Mouse (Mus musculus) myocyte (in vitro differentiated cells): ENCODE data around the gene Gm49601. TPM values are rescaled to one million over a fixed set of nuclear protein-coding genes. Genes with fewer than 3 reads are reported as not detected.

Experiments used
- H3K27me3 ChIP-seq: one replicate; pipeline ENCODE4 v1.6.1; 2011; ENCODE audit not compliant: control insufficient read depth, insufficient read depth, insufficient read length
- H3K36me3 ChIP-seq: one replicate; pipeline ENCODE4 v1.6.1; 2011; ENCODE audit not compliant: control insufficient read depth, insufficient read depth
- H3K4me2 ChIP-seq: one replicate; pipeline ENCODE4 v1.6.1; 2011; ENCODE audit warnings: low read depth, control low read depth
- H3K4me3 ChIP-seq: one replicate; pipeline ENCODE4 v1.5.1; 2011; ENCODE audit warnings: mild to moderate bottlenecking, control low read depth, moderate library complexity
- H3K79me2 ChIP-seq: one replicate; pipeline ENCODE4 v1.6.1; 2011; ENCODE audit not compliant: control insufficient read depth, insufficient read depth
- H3ac ChIP-seq: one replicate; pipeline ENCODE4 v1.6.1; 2011; ENCODE audit not compliant: control insufficient read depth, insufficient read length
- CEBPB ChIP-seq: IDR thresholded peaks from 2 replicates; pipeline ENCODE4 v1.6.1; 2011; ENCODE audit warnings: mild to moderate bottlenecking, moderate library complexity; ENCODE audit not compliant: poor library complexity, insufficient read depth, severe bottlenecking
- E2F4 ChIP-seq: IDR thresholded peaks from one replicate; pipeline ENCODE4 v1.6.1; 2011; ENCODE audit warnings: mild to moderate bottlenecking, control low read depth, moderate library complexity; ENCODE audit not compliant: insufficient read depth
- MAX ChIP-seq: IDR thresholded peaks from one replicate; pipeline ENCODE4 v1.6.1; 2011; ENCODE audit warnings: low read depth, mild to moderate bottlenecking, control low read depth
- MYOD1 ChIP-seq, 3 experiments: IDR thresholded peaks; one replicate each; pipeline ENCODE4 v1.6.1; 2011; ENCODE audit warnings: control low read depth in 2 of 3, low read depth in 2 of 3, mild to moderate bottlenecking in 2 of 3, moderate library complexity in 1 of 3; ENCODE audit not compliant: insufficient read length in 2 of 3, control insufficient read depth in 1 of 3
- MYOG ChIP-seq, 3 experiments: IDR thresholded peaks; one replicate each; pipeline ENCODE4 v1.6.1; 2011; ENCODE audit warnings: control low read depth in 2 of 3, low read depth in 2 of 3, mild to moderate bottlenecking in 2 of 3; ENCODE audit not compliant: insufficient read length in 2 of 3, control insufficient read depth in 1 of 3, insufficient read depth in 1 of 3
- POLR2A ChIP-seq: IDR thresholded peaks from one replicate; pipeline ENCODE4 v1.6.1; 2011; ENCODE audit warnings: low read depth, mild to moderate bottlenecking, control low read depth, moderate library complexity; ENCODE audit not compliant: insufficient read length
- POLR2AphosphoS2 ChIP-seq: IDR thresholded peaks from one replicate; pipeline ENCODE4 v1.6.1; 2011; ENCODE audit warnings: low read depth, control low read depth; ENCODE audit not compliant: insufficient read length
- REST ChIP-seq: IDR thresholded peaks from one replicate; pipeline ENCODE4 v1.6.1; 2011; ENCODE audit warnings: mild to moderate bottlenecking, control low read depth, moderate library complexity; ENCODE audit not compliant: insufficient read depth, insufficient read length
- SRF ChIP-seq: IDR thresholded peaks from one replicate; pipeline ENCODE4 v1.6.1; 2011; ENCODE audit warnings: low read depth; ENCODE audit not compliant: control insufficient read depth, insufficient read length
- TCF12 ChIP-seq: IDR thresholded peaks from one replicate; pipeline ENCODE4 v1.6.1; 2011; ENCODE audit warnings: mild to moderate bottlenecking, control low read depth; ENCODE audit not compliant: poor library complexity, insufficient read depth, severe bottlenecking
- TCF3 ChIP-seq: IDR thresholded peaks from one replicate; pipeline ENCODE4 v1.6.1; 2011; ENCODE audit warnings: low read depth, control low read depth; ENCODE audit not compliant: insufficient read length
- USF1 ChIP-seq: IDR thresholded peaks from one replicate; pipeline ENCODE4 v1.6.1; 2011; ENCODE audit warnings: low read depth, mild to moderate bottlenecking, control low read depth, moderate library complexity
- polyA plus RNA-seq: library from polyadenylated mRNA; unstranded; fragments of >200 nt; fragmentation: generic; extraction: Trizol; gene quantifications from one replicate; pipeline ENCODE4 v1.2.1, GENCODE M21; 2012; ENCODE audit warnings: missing spikeins

Gm49601 gene
- polyA plus RNA-seq, 1 experiment: 11.4 TPM

DNA sequence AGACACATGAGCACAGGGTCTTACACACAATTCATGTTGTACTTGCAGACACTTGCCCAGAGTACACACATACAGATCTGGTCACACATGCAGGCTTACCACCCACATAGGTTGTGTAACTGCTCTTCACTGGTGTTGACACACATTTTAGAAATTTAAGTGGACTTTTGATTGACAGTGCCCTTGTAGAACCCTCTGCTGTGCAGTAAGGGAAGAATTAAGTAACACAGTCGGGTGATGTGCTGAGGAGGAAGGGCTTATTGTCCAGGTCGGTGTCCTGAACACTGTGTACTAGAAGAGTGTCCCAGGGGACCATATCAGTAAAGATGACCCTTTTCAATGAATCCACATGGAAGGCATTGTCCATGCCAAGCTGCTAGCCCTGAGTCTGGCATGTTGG, 32.3 kb downstream of the Gm49601 start:
- H3K36me3 ChIP-seq: no peaks in the 10 kb centered on the region
- no peak overlapping the region for H3ac ChIP-seq
- H3K4me3 ChIP-seq: no peak overlapping the region
- TF ChIP-seq TCF3 (no peak), CEBPB (no peak), MYOG (IDR thresholded peaks at IDR 0.05; ENCODE audit: control insufficient read depth in 1 of 3, insufficient read depth in 1 of 3, insufficient read length in 2 of 3, low read depth in 2 of 3) (no peak), TCF12 (no peak), E2F4 (no peak), REST (no peak), POLR2A (no peak), SRF (no peak), MYOD1 (IDR thresholded peaks at IDR 0.05; ENCODE audit: control insufficient read depth in 1 of 3, insufficient read length in 2 of 3, low read depth in 2 of 3) (no peak), POLR2AphosphoS2 (no peak), USF1 (no peak), MAX (no peak)
- no peaks in the 10 kb centered on the region for H3K79me2 ChIP-seq
- no peak overlapping the region for H3K4me2 ChIP-seq
- H3K27me3 ChIP-seq: no peaks in the 10 kb centered on the region

DNA sequence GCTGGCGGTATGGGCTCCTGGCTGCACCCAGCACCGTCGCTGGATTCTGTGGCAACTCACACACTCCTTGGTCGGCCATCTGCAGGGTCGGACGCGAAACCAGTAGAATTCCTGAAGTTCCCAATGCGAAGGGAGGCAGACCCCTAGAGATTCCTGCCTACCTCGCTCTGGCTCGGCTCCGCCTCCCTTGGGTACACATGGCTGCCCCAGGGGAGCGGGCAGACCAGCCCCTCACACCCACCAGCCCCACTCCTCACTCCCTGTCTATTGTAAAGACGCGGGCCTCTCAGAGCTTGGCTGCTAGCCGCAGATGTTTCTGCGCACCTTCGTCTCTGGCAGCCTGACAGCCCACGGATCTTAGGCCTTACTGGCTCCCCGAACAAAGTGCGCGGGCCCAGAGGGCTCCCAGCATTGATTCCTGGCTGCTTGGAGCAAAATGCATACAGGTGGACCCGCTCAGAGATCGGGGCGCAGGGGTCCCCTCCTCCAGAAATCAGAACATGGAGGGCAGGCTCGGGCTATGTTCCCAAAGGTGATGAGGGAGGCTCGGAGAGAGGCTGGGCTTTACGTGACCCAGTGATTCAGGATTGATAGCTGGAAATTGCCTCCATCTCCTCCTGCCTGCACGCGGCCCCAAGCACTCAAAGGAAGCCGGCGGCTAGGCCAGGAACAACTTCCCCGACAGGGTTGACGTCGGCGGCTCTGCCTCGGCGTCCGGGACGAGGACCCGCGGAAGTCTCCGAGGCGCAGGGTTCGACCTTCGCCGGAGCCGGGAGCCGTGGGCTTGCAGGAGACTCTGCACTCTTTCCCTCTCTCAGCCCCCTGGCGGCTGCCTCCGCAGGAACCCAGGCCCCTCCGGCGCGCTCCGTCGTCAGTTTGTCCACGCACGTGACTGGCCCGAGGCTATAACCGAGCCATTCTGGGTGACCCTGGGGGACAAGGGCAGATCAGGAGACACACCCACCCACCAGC, 34.9 kb downstream of the Gm49601 start:
- Histone ChIP-seq H3K79me2 (no peaks in the 10 kb centered on the region), H3K27me3 (no peaks in the 10 kb centered on the region), H3K36me3 (no peaks in the 10 kb centered on the region), H3ac (no peak overlapping the region), H3K4me2 (no peak overlapping the region), H3K4me3 (no peak overlapping the region)
- TF ChIP-seq MYOG (IDR thresholded peaks at IDR 0.05; ENCODE audit: control insufficient read depth in 1 of 3, insufficient read depth in 1 of 3, insufficient read length in 2 of 3, low read depth in 2 of 3) (no peak), REST (no peak), POLR2AphosphoS2 (no peak), SRF (no peak), POLR2A (no peak), USF1 (no peak), E2F4 (no peak), TCF12 (no peak), MYOD1 (IDR thresholded peaks at IDR 0.05; ENCODE audit: control insufficient read depth in 1 of 3, insufficient read length in 2 of 3, low read depth in 2 of 3) (no peak), CEBPB (no peak), MAX (no peak), TCF3 (no peak)

DNA sequence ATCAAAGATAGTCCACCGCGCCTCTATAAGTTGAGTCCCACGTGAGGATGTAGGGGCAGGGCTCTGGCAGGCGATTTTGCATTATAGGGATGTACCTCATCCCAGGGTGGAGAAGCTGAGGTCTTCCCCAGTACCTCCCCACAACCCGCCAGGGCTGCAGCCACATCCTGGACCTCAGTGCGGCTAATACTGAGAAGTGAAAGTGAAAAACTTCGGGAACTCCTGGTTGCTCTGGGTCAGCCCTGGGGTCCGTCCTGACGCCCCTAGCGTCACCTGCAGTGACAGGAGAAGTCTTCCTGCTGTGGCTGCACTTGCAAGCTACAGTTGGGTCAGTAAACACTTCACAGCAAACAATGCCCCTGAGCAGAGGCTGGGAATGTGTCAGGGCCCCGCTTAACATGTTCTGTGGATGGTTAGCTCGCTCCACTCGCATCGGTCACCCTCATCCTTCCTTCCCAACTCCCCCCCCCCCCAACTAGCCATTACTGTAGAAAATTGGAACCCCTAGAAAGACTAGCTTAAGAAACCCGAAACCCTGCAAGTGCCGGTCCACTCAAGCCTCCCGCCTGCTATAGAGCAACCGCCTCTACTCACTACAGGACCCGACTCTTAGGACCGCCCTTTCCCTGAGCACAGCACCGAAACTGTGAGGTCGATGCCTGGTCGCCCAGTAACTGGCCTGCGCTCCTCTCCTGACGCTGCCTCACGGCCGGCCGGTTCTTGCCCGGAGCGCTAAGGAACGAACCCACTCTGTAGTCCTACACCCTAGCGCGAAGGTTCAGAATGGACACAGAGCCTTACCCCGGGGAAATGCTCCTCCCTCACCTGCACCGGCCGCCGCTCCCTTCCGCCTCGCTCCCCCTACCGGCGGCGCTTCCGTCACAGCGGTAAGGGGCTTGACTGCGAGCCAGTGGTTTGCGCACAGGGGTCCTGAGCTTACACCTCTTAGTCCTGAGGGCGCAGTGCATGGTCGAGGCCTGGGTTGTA, 36.1 kb downstream of the Gm49601 start, which contains the start of gene Tbx1:
TSS of gene Tbx1 (minus strand) at position 868 of the 987 bp plus-strand sequence.
- peaks cover 9% of the 10 kb centered on the region for H3K79me2 ChIP-seq
- no peaks in the 10 kb centered on the region for H3K36me3 ChIP-seq
- no peak for TF ChIP-seq POLR2AphosphoS2
- no peak for TF ChIP-seq SRF
- no peak for TF ChIP-seq TCF3
- no peak within 1 kb of the TSS for H3K4me2 ChIP-seq
- H3ac ChIP-seq: no peak within 1 kb of the TSS
- no peak within 1 kb of the TSS for H3K4me3 ChIP-seq
- H3K27me3 ChIP-seq: no peaks in the 10 kb centered on the region

- Histone ChIP-seq H3K36me3 (no peaks in the 10 kb centered on the region), H3K27me3 (no peaks in the 10 kb centered on the region), H3K79me2 (peaks cover 12% of the 10 kb centered on the region), H3ac (no peak overlapping the region), H3K4me3 (no peak overlapping the region), H3K4me2 (no peak overlapping the region)
- TF ChIP-seq REST: no peak
- TF ChIP-seq MYOG (IDR thresholded peaks at IDR 0.05; ENCODE audit: control insufficient read depth in 1 of 3, insufficient read depth in 1 of 3, insufficient read length in 2 of 3, low read depth in 2 of 3): no peak
- no peak for TF ChIP-seq POLR2AphosphoS2
These were observed 37.1 kb downstream of the Gm49601 start for GRCm38 (mm10) chr16:18589080-18589621.
